Mouse (Mus musculus) embryonic facial prominence, embryonic 10.5 days (tissue): ENCODE results near the gene Gdf3. TPM values are rescaled to one million over a fixed set of nuclear protein-coding genes. Genes with fewer than 3 reads are reported as not detected.

Experiments
- DNase-seq: peaks from one replicate; pipeline ENCODE4 v3.0.0-alpha.2; 2017; ENCODE audit warnings: low spot score
- H3K27ac ChIP-seq: fragments of 300-500 bp; sonication (generic); replicated peaks from 2 replicates; pipeline ENCODE4 v1.5.1; 2016; ENCODE audit warnings: mild to moderate bottlenecking
- H3K27me3 ChIP-seq: fragments of 300-500 bp; sonication (generic); replicated peaks from 2 replicates; pipeline ENCODE4 v1.6.1; 2016; ENCODE audit warnings: low read depth, mild to moderate bottlenecking; ENCODE audit not compliant: poor library complexity, severe bottlenecking
- H3K36me3 ChIP-seq: fragments of 300-500 bp; sonication (generic); replicated peaks from 2 replicates; pipeline ENCODE4 v1.6.1; 2016; ENCODE audit warnings: mild to moderate bottlenecking, moderate library complexity
- H3K4me1 ChIP-seq: fragments of 300-500 bp; sonication (generic); 2 replicates; pipeline ENCODE4 v1.6.1; 2016
- H3K4me3 ChIP-seq: fragments of 300-500 bp; sonication (generic); 2 replicates; pipeline ENCODE4 v1.5.1; 2016; ENCODE audit warnings: mild to moderate bottlenecking, moderate library complexity
- H3K9me3 ChIP-seq: fragments of 300-500 bp; sonication (generic); 2 replicates; pipeline ENCODE4 v1.6.1; 2016; ENCODE audit warnings: mild to moderate bottlenecking
- WGBS: fragments of 180-500 bp; shearing (Covaris S2); methylation state at CpG from one replicate; pipeline ENCODE4 v1.1.7; 2016; 5-methylcytosine and 5-hydroxymethylcytosine counted together
- polyA plus RNA-seq: library from polyadenylated mRNA; unstranded; fragments of >200 nt; fragmentation: Nextera tagmentation; extraction: Ambion mirVana; gene quantifications from 2 replicates; pipeline ENCODE4 v1.2.1, GENCODE M21; 2016

Gdf3 gene
- polyA plus RNA-seq, 1 experiment from 2014 or later, result 0.06 TPM

DNA sequence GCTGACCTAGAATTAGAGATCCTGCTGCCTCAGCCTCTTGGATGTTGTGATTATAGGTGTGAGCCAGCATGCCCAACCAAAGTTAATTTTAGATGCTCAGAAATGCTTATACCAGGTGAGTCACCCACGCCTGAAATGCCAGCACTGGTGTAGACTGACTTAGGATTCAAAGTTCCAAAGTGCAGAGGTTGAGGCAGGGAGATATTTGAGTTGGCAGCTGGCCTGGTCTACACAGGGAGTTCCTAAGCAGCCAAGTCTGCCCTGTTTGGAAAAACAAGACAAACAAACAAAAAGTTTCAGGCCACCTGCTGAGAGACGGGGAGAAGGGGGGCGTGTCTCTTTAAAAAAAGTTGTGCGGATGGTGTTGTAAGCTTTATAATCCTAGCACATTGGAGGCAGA, 15.3 kb upstream of the Gdf3 start:
- WGBS, result 85% methylated on average over 4 of the region's 4 CpGs
- no peak for DNase-seq
- no peaks in the 10 kb centered on the region for H3K4me1 ChIP-seq

DNA sequence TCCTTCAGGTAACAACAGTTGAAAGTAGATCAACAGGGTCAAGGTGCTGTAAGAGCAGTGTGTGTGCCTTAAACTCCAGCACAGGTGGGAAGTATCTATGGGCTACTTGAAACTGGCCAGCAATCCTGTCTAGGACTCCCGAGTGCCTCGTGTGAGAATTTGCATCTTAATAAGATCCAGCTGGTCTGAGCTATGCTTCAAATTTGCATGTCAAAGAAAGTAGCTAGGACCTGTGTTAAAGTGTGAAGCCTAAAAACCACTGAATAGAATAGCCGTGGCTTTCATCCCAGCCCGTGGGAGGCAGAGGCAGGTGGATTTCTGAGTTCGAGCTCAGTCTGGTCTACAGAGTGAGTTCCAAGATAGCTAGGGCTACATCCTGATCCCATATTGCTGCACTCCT, 14.6 kb upstream of the Gdf3 start:
- no peak overlapping the region for H3K4me3 ChIP-seq
- 59% methylated on average over 5 of the region's 5 CpGs for WGBS
- no peak overlapping the region for H3K27ac ChIP-seq

More for the DNA sequence above, 15.3 kb upstream of the Gdf3 start:
- peaks cover 13% of the 10 kb centered on the region for H3K27me3 ChIP-seq
- H3K27ac ChIP-seq, result no peak overlapping the region
- no peaks in the 10 kb centered on the region for H3K36me3 ChIP-seq
- no peaks in the 10 kb centered on the region for H3K9me3 ChIP-seq
- H3K4me3 ChIP-seq, result no peak overlapping the region

DNA sequence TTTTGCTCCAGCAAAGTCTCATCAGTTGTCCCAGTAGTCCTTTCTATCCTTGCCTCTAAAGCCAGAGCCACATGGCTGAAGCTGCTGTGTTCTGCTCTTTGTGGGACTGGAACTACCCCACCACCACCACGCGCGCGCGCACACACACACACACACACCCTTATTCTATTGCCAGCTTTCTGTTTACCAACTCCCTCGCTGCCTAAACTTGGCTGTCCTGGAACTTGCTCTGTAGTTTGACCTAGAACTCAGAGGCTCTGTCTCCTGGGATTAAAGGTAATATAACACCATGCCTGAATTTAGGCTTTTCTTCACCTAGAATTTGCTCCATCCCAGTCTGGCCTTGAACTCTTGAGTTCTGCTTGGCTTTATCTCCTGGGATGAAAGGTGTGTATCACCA, 11.2 kb upstream of the Gdf3 start:
- DNase-seq, result no peak
- H3K27me3 ChIP-seq, result peaks cover 2% of the 10 kb centered on the region; the same call in 1 of the 2 replicates
- no peaks in the 10 kb centered on the region for H3K4me1 ChIP-seq
- WGBS, result 92% methylated on average over 6 of the region's 6 CpGs
- H3K4me3 ChIP-seq, result no peak overlapping the region
- H3K27ac ChIP-seq, result no peak overlapping the region
- H3K9me3 ChIP-seq, result no peaks in the 10 kb centered on the region
- no peaks in the 10 kb centered on the region for H3K36me3 ChIP-seq

More for the DNA sequence above, 14.6 kb upstream of the Gdf3 start:
- Histone ChIP-seq H3K36me3 (no peaks in the 10 kb centered on the region), H3K9me3 (no peaks in the 10 kb centered on the region), H3K4me1 (no peaks in the 10 kb centered on the region), H3K27me3 (peaks cover 13% of the 10 kb centered on the region)
- DNase-seq, result no peak

DNA sequence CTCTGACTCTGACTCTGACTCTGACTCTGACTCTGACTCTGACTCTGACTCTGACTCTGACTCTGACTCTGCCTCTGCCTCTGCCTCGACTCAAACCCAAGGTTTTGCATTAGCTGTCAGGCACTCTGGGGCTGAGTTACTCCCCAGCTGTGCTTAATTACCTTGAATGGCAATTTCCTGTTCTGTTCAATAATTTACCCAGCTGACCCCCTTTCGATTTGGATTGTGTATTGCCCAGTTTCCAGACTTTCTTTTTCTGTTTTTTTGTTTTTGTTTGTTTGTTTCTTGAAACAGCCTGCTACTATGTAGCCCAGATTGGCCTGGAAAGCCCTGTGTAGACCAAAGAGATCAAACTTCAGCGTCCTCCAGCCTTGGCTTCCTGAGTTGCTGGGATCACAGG, 6.1 kb upstream of the Gdf3 start:
- WGBS, result 58% methylated on average over 3 of the region's 3 CpGs
- no peak overlapping the region for H3K4me3 ChIP-seq
- DNase-seq, result no peak

DNA sequence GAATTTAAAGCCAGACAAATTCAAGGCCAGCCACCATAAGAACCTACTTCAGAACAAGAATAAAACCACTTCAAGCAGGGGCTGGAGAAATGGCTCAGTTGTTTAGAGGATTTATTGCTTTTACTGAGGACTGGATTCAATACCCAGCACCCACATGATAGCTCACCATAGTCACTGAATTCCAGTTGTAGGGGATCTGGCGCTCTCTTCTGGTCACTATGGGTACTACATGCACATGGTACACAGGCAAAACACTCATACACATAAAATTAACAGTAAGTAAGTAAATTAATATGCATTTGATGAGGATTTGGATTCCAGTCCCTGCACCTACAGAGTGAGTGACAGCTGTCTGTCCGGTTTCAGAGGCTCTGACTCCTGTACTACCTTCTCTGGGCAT, 4.2 kb upstream of the Gdf3 start:
- Histone ChIP-seq H3K4me1 (0 out of 2 replicates have a peak, but pooled peaks cover 3% of the 10 kb centered on the region), H3K9me3 (no peaks in the 10 kb centered on the region)
- 63% methylated on average over 2 of the region's 2 CpGs for WGBS

More for the DNA sequence above, 6.1 kb upstream of the Gdf3 start:
- Histone ChIP-seq H3K36me3 (no peaks in the 10 kb centered on the region), H3K27me3 (no peaks in the 10 kb centered on the region), H3K4me1 (no peaks in the 10 kb centered on the region), H3K9me3 (no peaks in the 10 kb centered on the region), H3K27ac (no peak overlapping the region)

DNA sequence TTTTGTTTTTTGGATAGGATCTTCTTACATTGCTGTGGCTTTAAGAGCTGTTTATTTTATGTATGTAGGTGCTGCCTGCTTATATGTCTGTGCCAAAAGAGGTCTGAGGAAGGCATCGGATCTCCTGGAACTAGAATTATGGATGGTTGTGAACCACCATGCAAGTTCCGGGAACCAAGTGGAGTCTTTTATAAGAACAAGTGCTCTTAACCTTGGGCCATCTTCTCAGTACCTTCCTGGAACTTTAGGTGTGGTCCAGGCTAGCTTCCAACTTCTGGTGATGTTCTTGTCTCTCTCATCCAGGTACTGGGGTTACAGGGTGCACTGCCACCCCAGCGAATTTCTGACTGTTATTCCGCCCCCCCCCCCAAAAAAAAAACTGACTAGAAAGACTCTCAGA, 2.5 kb upstream of the Gdf3 start:
- Histone ChIP-seq H3K27me3 (no peaks in the 10 kb centered on the region), H3K27ac (no peak overlapping the region), H3K9me3 (no peaks in the 10 kb centered on the region), H3K4me3 (no peak overlapping the region), H3K36me3 (no peaks in the 10 kb centered on the region), H3K4me1 (0 out of 2 replicates have a peak, but pooled peaks cover 3% of the 10 kb centered on the region)
- no peak for DNase-seq
- WGBS, result 87% methylated on average over 4 of the region's 4 CpGs

More for the DNA sequence above, 4.2 kb upstream of the Gdf3 start:
- Histone ChIP-seq H3K27ac (no peak overlapping the region), H3K4me3 (no peak overlapping the region), H3K36me3 (no peaks in the 10 kb centered on the region), H3K27me3 (no peaks in the 10 kb centered on the region)
- no peak for DNase-seq

DNA sequence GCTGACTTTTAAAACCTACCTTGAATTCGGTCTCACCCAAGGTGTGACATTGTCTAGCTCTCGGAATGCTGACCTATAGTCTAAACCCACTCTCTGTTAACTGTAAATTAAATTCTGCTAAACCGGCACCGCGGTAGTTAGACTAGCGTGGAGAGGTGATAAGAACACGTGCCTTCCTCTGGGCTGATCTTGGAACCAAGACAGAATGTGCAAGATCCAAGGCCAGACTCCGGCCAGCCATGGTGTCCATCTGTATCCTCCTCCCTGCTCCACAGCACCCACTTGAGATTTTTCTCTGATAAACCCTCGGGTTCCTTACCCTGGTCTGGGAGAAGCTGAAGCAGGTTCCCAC, 534 bp downstream of the Gdf3 start:
- Histone ChIP-seq H3K4me1 (0 out of 2 replicates have a peak, but pooled peaks cover 3% of the 10 kb centered on the region), H3K36me3 (no peaks in the 10 kb centered on the region), H3K4me3 (no peak overlapping the region), H3K9me3 (no peaks in the 10 kb centered on the region), H3K27ac (no peak overlapping the region), H3K27me3 (no peaks in the 10 kb centered on the region)
- WGBS, result 78% methylated on average over 9 of the region's 9 CpGs
- no peak for DNase-seq

DNA sequence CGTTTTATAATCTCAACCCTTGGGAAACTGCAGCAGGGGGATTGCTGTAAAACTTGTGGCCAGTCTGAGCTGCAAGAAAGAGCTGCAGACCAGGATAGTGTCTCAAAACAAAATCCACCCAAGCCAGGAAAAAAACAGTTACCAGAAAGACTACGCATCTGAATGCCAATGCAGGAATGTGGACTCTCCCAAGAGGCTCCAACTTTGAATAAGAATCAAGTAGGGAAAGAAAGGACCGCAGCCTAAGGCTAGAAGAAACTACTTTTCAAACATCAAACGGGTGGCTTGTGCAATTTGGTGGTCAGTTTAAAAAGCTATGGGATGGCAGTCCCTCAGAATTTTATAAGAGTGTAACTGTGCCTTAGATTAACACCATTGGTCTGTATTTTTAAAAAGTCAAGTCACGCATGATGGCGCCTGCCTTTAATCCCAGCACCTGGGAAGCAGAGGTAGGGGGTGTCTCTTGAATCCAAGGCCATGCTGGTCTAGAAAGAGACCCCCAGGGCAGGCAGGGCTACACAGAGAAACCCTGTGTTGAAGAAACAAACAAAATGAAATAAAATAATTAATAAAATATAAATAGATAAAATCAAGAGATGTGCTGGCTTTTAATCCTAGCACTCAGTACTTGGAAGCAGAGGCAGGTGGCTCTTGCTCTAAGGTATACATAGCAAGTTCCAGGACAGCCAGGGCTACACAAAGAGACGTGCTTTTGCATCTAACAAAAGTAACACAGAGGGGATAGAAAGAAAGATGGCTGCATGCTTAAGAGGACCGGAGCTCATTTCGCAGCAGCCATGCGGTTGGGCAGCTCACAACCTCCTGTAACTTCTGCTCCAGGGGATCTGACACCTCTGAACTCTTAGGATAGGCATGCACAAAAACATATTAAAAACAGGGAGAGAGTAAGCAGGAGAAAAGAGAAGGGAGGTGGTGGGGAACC, 1.2 kb downstream of the Gdf3 start:
- no peak overlapping the region for H3K4me3 ChIP-seq
- no peaks in the 10 kb centered on the region for H3K9me3 ChIP-seq
- H3K4me1 ChIP-seq, result 0 out of 2 replicates have a peak, but pooled peaks cover 3% of the 10 kb centered on the region
- no peaks in the 10 kb centered on the region for H3K27me3 ChIP-seq
- no peak for DNase-seq
- H3K27ac ChIP-seq, result no peak overlapping the region
- WGBS, result 81% methylated on average over 10 of the region's 10 CpGs
- H3K36me3 ChIP-seq, result no peaks in the 10 kb centered on the region

DNA sequence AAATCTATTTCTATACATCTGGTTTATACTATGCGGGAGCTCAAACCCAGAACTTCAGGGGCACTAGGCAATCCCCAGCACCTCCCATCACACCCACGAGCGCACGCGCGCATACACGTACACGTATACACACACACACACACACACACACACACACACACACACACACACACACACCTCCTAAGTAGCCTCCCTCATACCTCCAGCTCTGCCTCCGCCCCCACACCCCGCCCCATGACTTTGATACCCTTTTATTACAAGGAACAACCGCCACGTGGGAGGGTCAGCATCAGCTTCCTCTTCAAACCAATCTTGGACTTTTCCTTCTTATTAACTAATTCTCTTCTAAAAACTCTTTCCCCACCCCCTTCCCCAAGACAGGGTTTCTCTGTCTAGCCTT, 2.2 kb downstream of the Gdf3 start:
- H3K4me1 ChIP-seq, result peaks cover 3% of the 10 kb centered on the region; the same call in 1 of the 2 replicates
- no peaks in the 10 kb centered on the region for H3K36me3 ChIP-seq
- no peaks in the 10 kb centered on the region for H3K9me3 ChIP-seq
- H3K27ac ChIP-seq, result no peak overlapping the region
- WGBS, result 92% methylated on average over 12 of the region's 12 CpGs
- no peaks in the 10 kb centered on the region for H3K27me3 ChIP-seq
- H3K4me3 ChIP-seq, result no peak overlapping the region
- no peak for DNase-seq

DNA sequence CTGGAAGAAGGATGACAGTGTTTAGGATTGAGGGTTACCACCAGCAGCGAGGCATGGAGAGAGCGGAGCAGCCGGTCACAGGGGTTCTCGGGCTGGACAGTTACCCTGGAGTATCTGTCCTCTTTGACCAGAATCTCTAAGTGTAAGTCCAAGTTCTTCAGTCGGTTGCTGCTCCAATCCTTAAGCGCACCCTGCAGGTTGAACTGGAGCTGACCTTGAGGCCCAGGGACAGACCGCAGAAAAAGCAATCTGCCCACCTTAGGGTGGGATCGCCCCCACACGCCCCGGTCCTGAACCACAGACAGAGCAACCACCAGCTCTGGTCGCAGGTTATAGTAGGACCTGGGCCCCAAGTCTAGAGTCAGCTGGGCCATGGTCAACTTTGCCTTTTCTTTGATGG, 3.2 kb downstream of the Gdf3 start:
- DNase-seq, result no peak
- Histone ChIP-seq H3K9me3 (no peaks in the 10 kb centered on the region), H3K4me1 (peaks cover 6% of the 10 kb centered on the region; the same call in 1 of the 2 replicates), H3K27me3 (no peaks in the 10 kb centered on the region), H3K4me3 (no peak overlapping the region), H3K27ac (no peak overlapping the region), H3K36me3 (no peaks in the 10 kb centered on the region)
- WGBS, result 96% methylated on average over 11 of the region's 11 CpGs

DNA sequence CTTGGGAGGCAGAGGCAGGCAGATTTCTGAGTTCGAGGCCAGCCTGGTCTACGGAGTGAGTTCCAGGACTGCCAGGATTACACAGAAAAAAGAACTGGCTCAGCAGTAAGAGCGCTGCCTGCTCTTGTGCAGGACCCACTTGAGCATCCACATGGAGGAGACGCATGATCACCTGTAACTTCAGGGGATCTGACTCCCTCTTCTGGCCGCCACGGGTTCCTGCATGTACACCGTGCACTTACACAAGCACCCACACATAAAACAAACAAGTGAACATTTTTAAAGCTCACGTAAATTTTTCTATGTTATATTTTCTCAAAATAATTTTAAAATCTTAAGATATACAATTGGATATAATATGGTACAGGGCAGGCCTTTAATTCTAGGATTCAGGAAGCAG, 4.4 kb downstream of the Gdf3 start:
- WGBS, result 94% methylated on average over 8 of the region's 8 CpGs
- Histone ChIP-seq H3K36me3 (no peaks in the 10 kb centered on the region), H3K4me3 (no peak overlapping the region), H3K27ac (no peak overlapping the region), H3K27me3 (no peaks in the 10 kb centered on the region), H3K9me3 (no peaks in the 10 kb centered on the region), H3K4me1 (peaks cover 6% of the 10 kb centered on the region; the same call in 1 of the 2 replicates)
- DNase-seq, result no peak

DNA sequence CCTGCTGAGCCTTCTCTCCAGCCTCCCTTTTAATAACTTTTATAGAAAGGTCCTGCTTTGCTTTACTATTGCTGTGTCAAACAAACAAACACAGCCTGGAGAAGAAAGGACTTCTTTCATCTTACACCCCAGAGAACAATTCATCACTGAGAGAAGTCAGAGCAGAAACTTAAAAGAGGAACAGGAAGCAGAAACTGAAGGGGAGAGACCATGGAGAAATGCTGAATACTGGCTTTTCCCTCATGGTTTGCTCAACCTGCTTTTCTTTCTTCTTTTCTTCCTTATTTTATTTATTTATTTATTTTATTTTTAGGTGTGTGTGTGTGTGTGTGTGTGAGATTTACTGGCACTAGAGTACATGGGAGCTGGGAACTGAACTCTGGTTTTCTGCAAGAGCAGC, 5.6 kb downstream of the Gdf3 start:
- Histone ChIP-seq H3K27me3 (no peaks in the 10 kb centered on the region), H3K36me3 (no peaks in the 10 kb centered on the region), H3K4me1 (peaks cover 4% of the 10 kb centered on the region; the same call in 1 of the 2 replicates), H3K27ac (no peak overlapping the region), H3K4me3 (no peak overlapping the region), H3K9me3 (no peaks in the 10 kb centered on the region)
- no peak for DNase-seq

DNA sequence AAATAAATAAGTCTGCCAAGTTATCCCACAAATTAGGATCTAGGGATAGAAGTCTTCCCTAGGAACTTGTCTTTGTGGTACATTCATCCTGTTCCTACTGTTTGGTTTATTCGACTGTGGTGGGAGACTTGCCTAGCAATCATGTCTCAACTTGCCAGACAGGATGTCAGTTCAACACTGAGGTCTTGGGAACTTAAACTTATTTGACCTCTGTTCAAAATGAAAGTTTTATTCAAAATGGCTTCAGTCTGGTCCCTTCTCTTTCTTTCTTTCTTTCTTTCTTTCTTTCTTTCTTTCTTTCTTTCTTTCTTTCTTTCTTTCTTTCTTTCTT, 6.9 kb downstream of the Gdf3 start:
- Histone ChIP-seq H3K27me3 (no peaks in the 10 kb centered on the region), H3K9me3 (no peaks in the 10 kb centered on the region), H3K36me3 (no peaks in the 10 kb centered on the region), H3K4me1 (peaks cover 4% of the 10 kb centered on the region; the same call in 1 of the 2 replicates), H3K27ac (no peak overlapping the region; the same call in 1 of the 2 replicates), H3K4me3 (peak overlapping the region; percentile 57)
- no peak for DNase-seq
- 36% methylated on average over 1 of the region's 1 CpGs for WGBS
